Mouse (Mus musculus): ENCODE results near the gene Gli3.

Gene Gli3

GRCm38 (mm10) chr13:15721446-15721845 lies 258.4 kb downstream of the Gli3 start:
- no peak for DNase-seq (ENCODE audit: low read depth, low spot score)

- DNase-seq (ENCODE audit: low read depth, low spot score) = no peak
These were observed 259.8 kb downstream of the Gli3 start for GRCm38 (mm10) chr13:15722766-15723379.

- no peak for DNase-seq (ENCODE audit: low read depth, low spot score)
These were observed 261.7 kb downstream of the Gli3 start for GRCm38 (mm10) chr13:15724723-15725122.

- peak; percentile 24 for DNase-seq (ENCODE audit: low read depth, low spot score)
These were observed 278.7 kb downstream of the Gli3 start for GRCm38 (mm10) chr13:15741771-15742170.

- no peak for DNase-seq (ENCODE audit: low read depth, low spot score)
These were observed 279.3 kb downstream of the Gli3 start for GRCm38 (mm10) chr13:15742308-15742707.

- DNase-seq (ENCODE audit: low read depth, low spot score) = no peak
These were observed 279.7 kb downstream of the Gli3 start for GRCm38 (mm10) chr13:15742777-15743176.

GRCm38 (mm10) chr13:15758835-15759632 lies 296.0 kb downstream of the Gli3 start:
- DNase-seq (ENCODE audit: low read depth, low spot score) = peak; percentile 80

- no peak for DNase-seq (ENCODE audit: low read depth, low spot score)
These were observed 296.8 kb downstream of the Gli3 start for GRCm38 (mm10) chr13:15759633-15760441.

GRCm38 (mm10) chr13:15762291-15762690 lies 299.3 kb downstream of the Gli3 start:
- DNase-seq (ENCODE audit: low read depth, low spot score) = no peak

- peak; percentile 27 for DNase-seq (ENCODE audit: low read depth, low spot score)
These were observed 299.9 kb downstream of the Gli3 start for GRCm38 (mm10) chr13:15762901-15763417.

GRCm38 (mm10) chr13:15777624-15778023 lies 314.6 kb downstream of the Gli3 start:
- peak; percentile 55 for DNase-seq (ENCODE audit: low read depth, low spot score)
